Mouse (Mus musculus): ENCODE data around the gene Upk3bl. TPM values are rescaled to one million over a fixed set of nuclear protein-coding genes. Genes with fewer than 3 reads are reported as not detected.

Gene Upk3bl
- total and polyA plus RNA-seq, 3 experiments, result not detected

- Histone ChIP-seq H3K4me3 (replicated peaks in 1 of 3; ENCODE audit: low read depth in 2 of 3, low read length in 2 of 3, poor library complexity in 1 of 3) (no peak overlapping the region), H3K4me1 (ENCODE audit: control insufficient read depth in 1 of 2, insufficient read depth in 2 of 2) (no peaks in the 10 kb centered on the region), H3K9me3 (replicated peaks; ENCODE audit: low read length) (peaks cover 9% of the 10 kb centered on the region), H3K79me2 (replicated peaks; ENCODE audit: control insufficient read depth, extremely low read depth, insufficient read depth, poor library complexity, severe bottlenecking) (no peaks in the 10 kb centered on the region), H3K9ac (ENCODE audit: insufficient read depth, low read depth) (no peak overlapping the region), H3K36me3 (replicated peaks in 1 of 2; ENCODE audit: control insufficient read depth in 1 of 2, insufficient read depth in 1 of 2, low read length in 1 of 2) (no peaks in the 10 kb centered on the region), H3K27me3 (replicated peaks) (peaks cover 70% of the 10 kb centered on the region), H3K27ac (ENCODE audit: insufficient read depth, low read depth) (no peak overlapping the region), H3K4me2 (ENCODE audit: insufficient read depth, low read depth, poor library complexity, severe bottlenecking) (no peak overlapping the region)
- TF ChIP-seq CHD2 (IDR thresholded peaks at IDR 0.05; ENCODE audit: low read length), result no peak
- TF ChIP-seq BHLHE40 (IDR thresholded peaks at IDR 0.05; ENCODE audit: low read depth, low read length), result peak; percentile 97
- no peak for TF ChIP-seq ELF1 (IDR thresholded peaks at IDR 0.05; ENCODE audit: low read depth, low read length)
- peak; percentile 17 to 62; a peak in 2 of 4 replicates for TF ChIP-seq CTCF (conservative IDR thresholded peaks at IDR 0.05 in 1 of 2, IDR thresholded peaks at IDR 0.05 in 1 of 2; ENCODE audit: low read depth in 2 of 2, low read length in 2 of 2)
- TF ChIP-seq NRF1 (IDR thresholded peaks at IDR 0.05; ENCODE audit: low read depth, low read length), result peak; percentile 64
- no peak for TF ChIP-seq ZKSCAN1 (IDR thresholded peaks at IDR 0.05; ENCODE audit: borderline replicate concordance, low read depth, low read length)
- no peak for TF ChIP-seq JUN (IDR thresholded peaks at IDR 0.05; ENCODE audit: insufficient read depth, low read depth, low read length)
- TF ChIP-seq SMC3 (IDR thresholded peaks at IDR 0.05; ENCODE audit: low read depth, low read length), result peak; percentile 61
- TF ChIP-seq USF2 (conservative IDR thresholded peaks at IDR 0.05; ENCODE audit: low read depth, low read length), result no peak
- TF ChIP-seq MAX (IDR thresholded peaks at IDR 0.05; ENCODE audit: low read length), result peak; percentile 58; the same call in 1 of the 2 replicates
- no peak for TF ChIP-seq MAZ (IDR thresholded peaks at IDR 0.05; ENCODE audit: low read depth, low read length)
- TF ChIP-seq KAT2A (IDR thresholded peaks at IDR 0.05; ENCODE audit: insufficient replicate concordance, low read length), result no peak
- no peak for TF ChIP-seq E2F4 (IDR thresholded peaks at IDR 0.05; ENCODE audit: insufficient replicate concordance, low read depth, low read length)
- TF ChIP-seq RAD21 (IDR thresholded peaks at IDR 0.05; ENCODE audit: low read depth, low read length), result peak; percentile 13
- TF ChIP-seq CHD1 (IDR thresholded peaks at IDR 0.05; ENCODE audit: low read depth, low read length), result no peak
- in situ Hi-C loops (cut with MboI; ENCODE audit: low pct_ligation_motif_present, low pct_unique_long_range_greater_than_20kb, low sequenced_read_pairs) (no loop called here), dilution Hi-C loops (cut with MboI; ENCODE audit: extremely low pct_ligation_motif_present, extremely low pct_unique_long_range_greater_than_20kb, low sequenced_read_pairs) (no loop called here)
- DNase-seq (ENCODE audit: extremely low read depth), result no peak
Observed at GRCm38 (mm10) chr5:136102099-136102820, 48.0 kb downstream of the Upk3bl start.

DNA sequence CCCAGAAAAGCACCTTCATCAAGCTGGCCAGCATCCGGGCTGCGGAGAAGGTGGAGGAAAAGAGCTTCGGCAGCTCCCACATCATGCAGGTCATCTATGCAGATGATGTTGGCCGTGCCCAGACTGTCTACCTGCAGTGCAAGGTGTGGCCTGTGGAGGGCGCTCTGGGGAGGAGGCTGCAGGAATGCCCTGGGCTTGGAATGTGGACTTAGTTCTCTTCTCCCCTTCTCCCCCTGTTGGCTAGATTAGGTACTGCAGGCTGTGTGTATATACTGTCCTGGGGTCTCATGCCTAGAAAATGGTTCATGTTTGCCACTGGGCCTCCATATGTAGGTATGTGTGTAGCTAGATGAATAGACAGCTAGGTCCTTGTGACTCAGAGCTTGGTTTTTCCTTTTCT is 50.2 kb downstream of the Upk3bl start:
- peak; percentile 34 to 60; a peak in 3 of 4 replicates for TF ChIP-seq CTCF (conservative IDR thresholded peaks at IDR 0.05 in 1 of 2, IDR thresholded peaks at IDR 0.05 in 1 of 2; ENCODE audit: low read depth in 2 of 2, low read length in 2 of 2)
- TF ChIP-seq MYC (IDR thresholded peaks at IDR 0.05; ENCODE audit: low read depth, low read length), result no peak
- H3K27me3 ChIP-seq (replicated peaks), result peaks cover 67% of the 10 kb centered on the region
- no peak overlapping the region for H3K27ac ChIP-seq (ENCODE audit: insufficient read depth, low read depth)
- in situ Hi-C loops (cut with MboI; ENCODE audit: low pct_ligation_motif_present, low pct_unique_long_range_greater_than_20kb, low sequenced_read_pairs), result no loop called here
- H3K4me2 ChIP-seq (ENCODE audit: insufficient read depth, low read depth, poor library complexity, severe bottlenecking), result no peak overlapping the region
- peaks cover 2 to 8% of the 10 kb centered on the region in 2 experiments; a peak in 3 of 4 replicates for H3K4me1 ChIP-seq (ENCODE audit: control insufficient read depth in 1 of 2, insufficient read depth in 2 of 2)
- H3K9ac ChIP-seq (ENCODE audit: insufficient read depth, low read depth), result no peak overlapping the region
- H3K36me3 ChIP-seq (replicated peaks in 1 of 2; ENCODE audit: control insufficient read depth in 1 of 2, insufficient read depth in 1 of 2, low read length in 1 of 2), result no peaks in the 10 kb centered on the region
- H3K9me3 ChIP-seq (replicated peaks; ENCODE audit: low read length), result peaks cover 9% of the 10 kb centered on the region
- dilution Hi-C loops (cut with MboI; ENCODE audit: extremely low pct_ligation_motif_present, extremely low pct_unique_long_range_greater_than_20kb, low sequenced_read_pairs), result no loop called here
- H3K79me2 ChIP-seq (replicated peaks; ENCODE audit: control insufficient read depth, extremely low read depth, insufficient read depth, poor library complexity, severe bottlenecking), result no peaks in the 10 kb centered on the region
- H3K4me3 ChIP-seq (replicated peaks in 1 of 3; ENCODE audit: low read depth in 2 of 3, low read length in 2 of 3, poor library complexity in 1 of 3), result no peak overlapping the region
- peak; percentile 37 for DNase-seq (ENCODE audit: extremely low read depth)

All from CH12.LX (cell line).